Mouse (Mus musculus): ENCODE data around the gene Stx1b. TPM values are rescaled to one million over a fixed set of nuclear protein-coding genes. Genes with fewer than 3 reads are reported as not detected.

Gene Stx1b
- total and polyA plus RNA-seq, 2 experiments = 0.55 to 7.9 TPM

GRCm38 (mm10) chr7:127763642-127764041, 60.7 kb downstream of the Stx1b start:
- Histone ChIP-seq H3K79me2 (ENCODE audit: control insufficient read depth, insufficient read depth, low read length) (no peaks in the 10 kb centered on the region), H3K4me1 (ENCODE audit: control insufficient read depth, insufficient read depth, low read length) (no peaks in the 10 kb centered on the region), H3K9ac (ENCODE audit: low read depth, low read length) (no peak overlapping the region), H3K36me3 (ENCODE audit: control insufficient read depth, insufficient read depth, low read length) (peaks cover 5% of the 10 kb centered on the region; the same call in 1 of the 2 replicates), H3K4me3 (ENCODE audit: insufficient read depth, low read depth, low read length) (no peak overlapping the region), H3K27me3 (ENCODE audit: control insufficient read depth, insufficient read depth, low read length) (no peaks in the 10 kb centered on the region), H3K27ac (replicated peaks; ENCODE audit: insufficient read depth, low read depth, low read length) (no peak overlapping the region)
- no peak for DNase-seq (ENCODE audit: extremely low read depth, low read depth, low spot score)
- 90% methylated on average over 4 of the region's 4 CpGs for WGBS
- TF ChIP-seq CTCF (IDR thresholded peaks at IDR 0.05; ENCODE audit: low read depth, low read length) (no peak), POLR2A (IDR thresholded peaks at IDR 0.05; ENCODE audit: extremely low read depth, insufficient read depth, low read length) (no peak)

- peaks cover 5% of the 10 kb centered on the region; the same call in 1 of the 2 replicates for H3K36me3 ChIP-seq (ENCODE audit: control insufficient read depth, insufficient read depth, low read length)
- WGBS = 13% methylated on average over 7 of the region's 7 CpGs
- H3K9ac ChIP-seq (ENCODE audit: low read depth, low read length) = no peak overlapping the region
- H3K4me3 ChIP-seq (ENCODE audit: insufficient read depth, low read depth, low read length) = no peak overlapping the region
- H3K27ac ChIP-seq (replicated peaks; ENCODE audit: insufficient read depth, low read depth, low read length) = no peak overlapping the region
- TF ChIP-seq POLR2A (IDR thresholded peaks at IDR 0.05; ENCODE audit: extremely low read depth, insufficient read depth, low read length) (no peak), CTCF (IDR thresholded peaks at IDR 0.05; ENCODE audit: low read depth, low read length) (peak; percentile 96)
- peak; percentile 41 for DNase-seq (ENCODE audit: extremely low read depth, low read depth, low spot score)
- H3K79me2 ChIP-seq (ENCODE audit: control insufficient read depth, insufficient read depth, low read length) = no peaks in the 10 kb centered on the region
- no peaks in the 10 kb centered on the region for H3K27me3 ChIP-seq (ENCODE audit: control insufficient read depth, insufficient read depth, low read length)
- H3K4me1 ChIP-seq (ENCODE audit: control insufficient read depth, insufficient read depth, low read length) = no peaks in the 10 kb centered on the region
These were observed 63.3 kb downstream of the Stx1b start for GRCm38 (mm10) chr7:127761026-127761425.

- 82% methylated on average over 3 of the region's 3 CpGs for WGBS
- Histone ChIP-seq H3K79me2 (ENCODE audit: control insufficient read depth, insufficient read depth, low read length) (no peaks in the 10 kb centered on the region), H3K27ac (replicated peaks; ENCODE audit: insufficient read depth, low read depth, low read length) (no peak overlapping the region), H3K4me1 (ENCODE audit: control insufficient read depth, insufficient read depth, low read length) (no peaks in the 10 kb centered on the region), H3K36me3 (ENCODE audit: control insufficient read depth, insufficient read depth, low read length) (peaks cover 5% of the 10 kb centered on the region; the same call in 1 of the 2 replicates), H3K4me3 (ENCODE audit: insufficient read depth, low read depth, low read length) (no peak overlapping the region), H3K27me3 (ENCODE audit: control insufficient read depth, insufficient read depth, low read length) (no peaks in the 10 kb centered on the region), H3K9ac (ENCODE audit: low read depth, low read length) (no peak overlapping the region)
- no peak for DNase-seq (ENCODE audit: extremely low read depth, low read depth, low spot score)
- TF ChIP-seq CTCF (IDR thresholded peaks at IDR 0.05; ENCODE audit: low read depth, low read length) = no peak
- TF ChIP-seq POLR2A (IDR thresholded peaks at IDR 0.05; ENCODE audit: extremely low read depth, insufficient read depth, low read length) = no peak
These were observed 63.9 kb downstream of the Stx1b start for GRCm38 (mm10) chr7:127760478-127760877.

- 86% methylated on average over 6 of the region's 6 CpGs for WGBS
- no peak overlapping the region for H3K27ac ChIP-seq (replicated peaks; ENCODE audit: insufficient read depth, low read depth, low read length)
- no peak for DNase-seq (ENCODE audit: extremely low read depth, low read depth, low spot score)
- no peaks in the 10 kb centered on the region for H3K27me3 ChIP-seq (ENCODE audit: control insufficient read depth, insufficient read depth, low read length)
- H3K4me3 ChIP-seq (ENCODE audit: insufficient read depth, low read depth, low read length) = no peak overlapping the region
- H3K9ac ChIP-seq (ENCODE audit: low read depth, low read length) = no peak overlapping the region
- peaks cover 5% of the 10 kb centered on the region; the same call in 1 of the 2 replicates for H3K36me3 ChIP-seq (ENCODE audit: control insufficient read depth, insufficient read depth, low read length)
- H3K79me2 ChIP-seq (ENCODE audit: control insufficient read depth, insufficient read depth, low read length) = no peaks in the 10 kb centered on the region
- TF ChIP-seq CTCF (IDR thresholded peaks at IDR 0.05; ENCODE audit: low read depth, low read length) (no peak), POLR2A (IDR thresholded peaks at IDR 0.05; ENCODE audit: extremely low read depth, insufficient read depth, low read length) (no peak)
- no peaks in the 10 kb centered on the region for H3K4me1 ChIP-seq (ENCODE audit: control insufficient read depth, insufficient read depth, low read length)
These were observed 64.6 kb downstream of the Stx1b start for GRCm38 (mm10) chr7:127759716-127760115.

Other genes starting within 250 kb of the Stx1b start
- 1.5 and 1.9 TPM in 2 replicates for gene Ccdc189, start 236.0 kb downstream of the Stx1b start, total RNA-seq (2014; rRNA removed)
- gene Ccdc189, start 236.0 kb downstream of the Stx1b start, polyA plus RNA-seq (2012; rRNA removed) = 1.3 and 1.7 TPM in 2 replicates
- gene Rnf40, start 235.8 kb downstream of the Stx1b start, total RNA-seq (2014; rRNA removed) = 14.5 and 18.3 TPM in 2 replicates
- 12.4 and 13.6 TPM in 2 replicates for gene Rnf40, start 235.8 kb downstream of the Stx1b start, polyA plus RNA-seq (2012; rRNA removed)
- 5.0 and 7.0 TPM in 2 replicates for gene Zfp629, start 208.8 kb downstream of the Stx1b start, total RNA-seq (2014; rRNA removed)
- gene Zfp629, start 208.8 kb downstream of the Stx1b start, polyA plus RNA-seq (2012; rRNA removed) = 4.8 and 5.8 TPM in 2 replicates
- gene Bcl7c, start 115.6 kb downstream of the Stx1b start, total RNA-seq (2014; rRNA removed) = 7.3 and 7.6 TPM in 2 replicates
- gene Bcl7c, start 115.6 kb downstream of the Stx1b start, polyA plus RNA-seq (2012; rRNA removed) = 20.0 and 23.2 TPM in 2 replicates
- gene Ctf1, start 111.8 kb downstream of the Stx1b start, total RNA-seq (2014; rRNA removed) = 2.7 and 4.4 TPM in 2 replicates
- gene Ctf1, start 111.8 kb downstream of the Stx1b start, polyA plus RNA-seq (2012; rRNA removed) = 10.5 and 15.9 TPM in 2 replicates
- not detected in 2 replicates for gene Ctf2, start 92.4 kb downstream of the Stx1b start, total RNA-seq (2014; rRNA removed)
- gene Ctf2, start 92.4 kb downstream of the Stx1b start, polyA plus RNA-seq (2012; rRNA removed) = not detected in 2 replicates
- gene Fbxl19, start 80.0 kb downstream of the Stx1b start, total RNA-seq (2014; rRNA removed) = 1.9 and 2.4 TPM in 2 replicates
- gene Fbxl19, start 80.0 kb downstream of the Stx1b start, polyA plus RNA-seq (2012; rRNA removed) = 3.9 and 4.7 TPM in 2 replicates
- 10.2 and 14.7 TPM in 2 replicates for gene Orai3, start 54.7 kb downstream of the Stx1b start, total RNA-seq (2014; rRNA removed)
- 21.1 and 26.6 TPM in 2 replicates for gene Orai3, start 54.7 kb downstream of the Stx1b start, polyA plus RNA-seq (2012; rRNA removed)
- gene Setd1a, start 47.9 kb downstream of the Stx1b start, total RNA-seq (2014; rRNA removed) = 2.6 and 5.4 TPM in 2 replicates
- 5.5 and 7.8 TPM in 2 replicates for gene Setd1a, start 47.9 kb downstream of the Stx1b start, polyA plus RNA-seq (2012; rRNA removed)
- not detected in 2 replicates for gene Gm49388, start 38.9 kb downstream of the Stx1b start, total RNA-seq (2014; rRNA removed)
- gene Gm49388, start 38.9 kb downstream of the Stx1b start, polyA plus RNA-seq (2012; rRNA removed) = not detected in 2 replicates
- 458 and 477 TPM in 2 replicates for gene Hsd3b7, start 23.9 kb downstream of the Stx1b start, total RNA-seq (2014; rRNA removed)
- 1,150 and 1,162 TPM in 2 replicates for gene Hsd3b7, start 23.9 kb downstream of the Stx1b start, polyA plus RNA-seq (2012; rRNA removed)
- 16.7 and 18.5 TPM in 2 replicates for gene Stx4a, start 255 bp downstream of the Stx1b start, total RNA-seq (2014; rRNA removed)
- 34.7 and 38.3 TPM in 2 replicates for gene Stx4a, start 255 bp downstream of the Stx1b start, polyA plus RNA-seq (2012; rRNA removed)
- 8.8 and 11.5 TPM in 2 replicates for gene Zfp646, start 51.7 kb upstream of the Stx1b start, total RNA-seq (2014; rRNA removed)
- gene Zfp646, start 51.7 kb upstream of the Stx1b start, polyA plus RNA-seq (2012; rRNA removed) = 6.0 and 7.4 TPM in 2 replicates
- gene Zfp668, start 52.3 kb upstream of the Stx1b start, total RNA-seq (2014; rRNA removed) = 0.65 and 0.94 TPM in 2 replicates
- 2.1 and 2.2 TPM in 2 replicates for gene Zfp668, start 52.3 kb upstream of the Stx1b start, polyA plus RNA-seq (2012; rRNA removed)
- gene Prss53, start 66.4 kb upstream of the Stx1b start, total RNA-seq (2014; rRNA removed) = 2.3 and 2.5 TPM in 2 replicates
- gene Prss53, start 66.4 kb upstream of the Stx1b start, polyA plus RNA-seq (2012; rRNA removed) = 9.2 and 12.0 TPM in 2 replicates
- not detected in 2 replicates for gene Gm21974, start 70.9 kb upstream of the Stx1b start, total RNA-seq (2014; rRNA removed)
- gene Gm21974, start 70.9 kb upstream of the Stx1b start, polyA plus RNA-seq (2012; rRNA removed) = not detected in 2 replicates
- gene Vkorc1, start 71.1 kb upstream of the Stx1b start, total RNA-seq (2014; rRNA removed) = 261 and 316 TPM in 2 replicates
- 833 and 889 TPM in 2 replicates for gene Vkorc1, start 71.1 kb upstream of the Stx1b start, polyA plus RNA-seq (2012; rRNA removed)
- gene Bckdk, start 79.5 kb upstream of the Stx1b start, total RNA-seq (2014; rRNA removed) = 8.2 and 12.0 TPM in 2 replicates
- gene Bckdk, start 79.5 kb upstream of the Stx1b start, polyA plus RNA-seq (2012; rRNA removed) = 17.5 and 19.8 TPM in 2 replicates
- gene Kat8, start 88.0 kb upstream of the Stx1b start, total RNA-seq (2014; rRNA removed) = 15.8 and 18.3 TPM in 2 replicates
- 11.5 and 12.6 TPM in 2 replicates for gene Kat8, start 88.0 kb upstream of the Stx1b start, polyA plus RNA-seq (2012; rRNA removed)
- 2.9 and 5.9 TPM in 2 replicates for gene Prss8, start 105.6 kb upstream of the Stx1b start, total RNA-seq (2014; rRNA removed)
- gene Prss8, start 105.6 kb upstream of the Stx1b start, polyA plus RNA-seq (2012; rRNA removed) = 3.8 and 8.6 TPM in 2 replicates
- gene Prss36, start 122.2 kb upstream of the Stx1b start, total RNA-seq (2014; rRNA removed) = 8.1 and 8.7 TPM in 2 replicates
- gene Prss36, start 122.2 kb upstream of the Stx1b start, polyA plus RNA-seq (2012; rRNA removed) = 17.2 and 18.2 TPM in 2 replicates
- 28.6 and 31.5 TPM in 2 replicates for gene Fus, start 142.9 kb upstream of the Stx1b start, total RNA-seq (2014; rRNA removed)
- gene Fus, start 142.9 kb upstream of the Stx1b start, polyA plus RNA-seq (2012; rRNA removed) = 64.8 and 102 TPM in 2 replicates
- 1.5 and 2.8 TPM in 2 replicates for gene Pycard, start 169.3 kb upstream of the Stx1b start, total RNA-seq (2014; rRNA removed)
- gene Pycard, start 169.3 kb upstream of the Stx1b start, polyA plus RNA-seq (2012; rRNA removed) = 4.5 and 5.0 TPM in 2 replicates
- 0.28 TPM in 1 of 2 replicates, not detected in the other for gene Trim72, start 179.4 kb upstream of the Stx1b start, total RNA-seq (2014; rRNA removed)
- gene Trim72, start 179.4 kb upstream of the Stx1b start, polyA plus RNA-seq (2012; rRNA removed) = 0.15 and 0.19 TPM in 2 replicates
- gene Itgam, start 238.1 kb upstream of the Stx1b start, total RNA-seq (2014; rRNA removed) = 0.60 and 0.65 TPM in 2 replicates
- 0.29 and 0.83 TPM in 2 replicates for gene Itgam, start 238.1 kb upstream of the Stx1b start, polyA plus RNA-seq (2012; rRNA removed)
- not detected in 2 replicates for gene Gm49368, start 238.1 kb upstream of the Stx1b start, total RNA-seq (2014; rRNA removed)
- gene Gm49368, start 238.1 kb upstream of the Stx1b start, polyA plus RNA-seq (2012; rRNA removed) = 0.09 TPM in 1 of 2 replicates, not detected in the other

All from liver, adult 2 months (tissue).